Mouse (Mus musculus) CH12.LX (cell line): Measurements from ENCODE around the gene Aff3.

Experiments used
- CTCF ChIP-seq, 2 experiments: IDR thresholded peaks in 1 of 2; conservative IDR thresholded peaks in 1 of 2; 2 replicates each; pipeline ENCODE4 v1.5.1; 2011 to 2012; ENCODE audit warnings: low read depth in 2 of 2, low read length in 2 of 2, improper control_type of control experiment in 1 of 2, inconsistent platforms in 1 of 2, mild to moderate bottlenecking in 1 of 2, moderate library complexity in 1 of 2
- E2F4 ChIP-seq: IDR thresholded peaks from 2 replicates; pipeline ENCODE4 v1.6.1; 2011; ENCODE audit warnings: low read depth, low read length, improper control_type of control experiment; ENCODE audit not compliant: insufficient replicate concordance
- EP300 ChIP-seq: IDR thresholded peaks from 2 replicates; pipeline ENCODE4 v1.6.1; 2011; ENCODE audit warnings: low read length, improper control_type of control experiment
- JUN ChIP-seq: IDR thresholded peaks from 2 replicates; pipeline ENCODE4 v1.6.1; 2011; ENCODE audit warnings: low read depth, mild to moderate bottlenecking, low read length, improper control_type of control experiment, moderate library complexity; ENCODE audit not compliant: insufficient read depth
- MAFK ChIP-seq: IDR thresholded peaks from 2 replicates; pipeline ENCODE4 v1.6.1; 2011; ENCODE audit warnings: low read length, improper control_type of control experiment; ENCODE audit not compliant: insufficient replicate concordance
- MAX ChIP-seq: IDR thresholded peaks from 2 replicates; pipeline ENCODE4 v1.6.1; 2011; ENCODE audit warnings: low read length, improper control_type of control experiment
- MAZ ChIP-seq: IDR thresholded peaks from 2 replicates; pipeline ENCODE4 v1.6.1; 2012; ENCODE audit warnings: low read depth, mild to moderate bottlenecking, inconsistent platforms, low read length, improper control_type of control experiment, moderate library complexity
- POLR2A ChIP-seq: IDR thresholded peaks from 2 replicates; pipeline ENCODE4 v1.6.1; 2011; ENCODE audit warnings: low read depth, mild to moderate bottlenecking, improper control_type of control experiment, low read length
- POLR2AphosphoS2 ChIP-seq: IDR thresholded peaks from 2 replicates; pipeline ENCODE4 v1.6.1; 2011; ENCODE audit warnings: low read depth, low read length, improper control_type of control experiment
- RAD21 ChIP-seq: IDR thresholded peaks from 2 replicates; pipeline ENCODE4 v1.6.1; 2011; ENCODE audit warnings: low read depth, mild to moderate bottlenecking, low read length, improper control_type of control experiment, moderate library complexity
- TBP ChIP-seq: conservative IDR thresholded peaks from 2 replicates; pipeline ENCODE4 v1.6.1; 2011; ENCODE audit warnings: low read depth, low read length, improper control_type of control experiment
- TCF12 ChIP-seq: IDR thresholded peaks from 2 replicates; pipeline ENCODE4 v1.6.1; 2014; ENCODE audit warnings: low read depth, mild to moderate bottlenecking, inconsistent platforms, low read length, improper control_type of control experiment

GRCm38 (mm10) chr1:38658933-38659553 lies 5.7 kb downstream of the Aff3 start:
- TF ChIP-seq TBP (no peak), E2F4 (no peak), MAZ (no peak), CTCF (conservative IDR thresholded peaks at IDR 0.05 in 1 of 2, IDR thresholded peaks at IDR 0.05 in 1 of 2; ENCODE audit: low read depth in 2 of 2, low read length in 2 of 2) (no peak), MAFK (peak; percentile 87), EP300 (peak; percentile 42; the same call in 1 of the 2 replicates), JUN (no peak), MAX (no peak), TCF12 (no peak), RAD21 (no peak), POLR2AphosphoS2 (no peak), POLR2A (no peak)
